Mouse (Mus musculus): ENCODE data around the gene Nrl. TPM values are rescaled to one million over a fixed set of nuclear protein-coding genes. Genes with fewer than 3 reads are reported as not detected.
A peak's percentile ranks its signal among the peaks of the same experiment; 100 is the strongest.

The Nrl gene
- polyA plus RNA-seq, 1 experiment from 2014 or later: not detected

DNA sequence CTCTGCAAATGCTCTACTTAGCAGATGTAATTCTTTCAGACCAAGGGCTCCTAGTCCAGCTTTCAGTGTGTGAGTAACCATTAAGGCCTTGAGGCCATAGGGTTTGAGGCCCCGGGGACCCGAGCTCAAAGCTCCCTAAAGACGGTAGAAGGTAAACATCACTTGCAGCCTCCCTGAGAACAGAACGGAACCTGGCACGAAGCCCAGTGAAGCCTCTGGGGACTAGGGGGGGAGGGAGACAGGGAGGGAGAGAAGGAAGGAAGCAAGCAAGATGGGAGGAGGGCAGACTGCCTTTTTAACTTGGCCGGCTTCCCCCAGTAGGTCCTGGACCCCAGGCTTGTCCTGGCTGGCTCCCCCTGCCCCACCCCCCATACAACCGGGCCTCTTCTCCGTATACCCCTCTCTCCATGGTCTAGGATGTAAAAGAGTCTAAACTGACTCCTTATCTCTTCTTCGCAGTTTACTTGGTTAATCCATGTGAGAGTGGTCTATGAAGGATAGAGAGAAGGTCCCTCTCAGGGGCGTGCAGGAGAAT is 16.1 kb upstream of the Nrl start:
- H3K27me3 ChIP-seq (ENCODE audit: control insufficient read depth, insufficient read depth, low read depth, low read length): no peaks in the 10 kb centered on the region
- peaks cover 12% of the 10 kb centered on the region for H3K4me1 ChIP-seq (replicated peaks; ENCODE audit: control insufficient read depth, insufficient read depth, low read length)
- ATAC-seq (ENCODE audit: low read depth): peak; percentile 80
- H3K4me2 ChIP-seq (ENCODE audit: low read depth, low read length): peak overlapping the region; percentile 66
- no peaks in the 10 kb centered on the region for H3K9me3 ChIP-seq (ENCODE audit: control insufficient read depth, low read length)
- peak overlapping the region; percentile 83 for H3K9ac ChIP-seq (ENCODE audit: low read length)
- WGBS: under 1% methylated on average over 10 of the region's 10 CpGs
- H3K4me3 ChIP-seq (ENCODE audit: low read length): peak overlapping the region; percentile 80
- peak overlapping the region; percentile 97 for H3K27ac ChIP-seq (ENCODE audit: low read length)
- peaks cover 23% of the 10 kb centered on the region for H3K36me3 ChIP-seq (ENCODE audit: control insufficient read depth, insufficient read depth, low read length)

DNA sequence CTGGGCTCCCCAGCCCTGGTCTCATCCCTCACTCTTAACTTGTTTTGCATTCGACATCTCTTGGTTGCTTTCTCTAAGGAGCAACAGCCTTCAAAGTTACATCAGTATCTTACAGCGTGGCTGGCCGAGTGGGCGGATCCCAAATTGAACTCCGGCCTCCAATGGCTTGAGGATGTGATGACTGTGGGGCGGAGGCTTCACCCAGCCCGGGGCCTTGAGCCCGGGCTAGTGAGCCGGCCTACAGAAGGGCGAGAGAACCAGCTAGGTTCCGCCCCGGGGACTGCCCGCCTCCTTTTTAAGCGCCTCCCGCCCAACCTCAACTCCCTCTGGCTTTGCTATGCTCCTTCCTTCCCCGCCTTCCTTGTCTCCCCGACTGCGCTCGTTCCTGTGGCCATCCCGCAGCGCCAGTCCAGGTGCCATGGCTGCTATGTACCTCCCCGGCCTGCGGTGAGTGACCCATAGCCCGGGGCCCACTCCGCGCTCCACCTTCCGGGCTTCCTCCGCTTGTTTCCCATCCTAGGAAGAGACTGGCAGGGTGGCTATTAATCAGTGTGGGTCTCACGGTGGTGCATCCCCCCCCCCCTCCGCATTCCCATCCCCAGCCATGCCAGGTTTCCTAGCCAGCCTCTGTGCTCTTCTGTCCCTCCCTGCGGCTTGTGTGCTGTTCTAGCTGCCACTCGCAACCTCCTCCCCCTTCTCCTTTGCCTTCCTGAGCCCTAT is 15.4 kb upstream of the Nrl start, which contains the start of gene Pck2:
TSS of gene Pck2 (plus strand) at position 200 of the 720 bp plus-strand sequence.
- Histone ChIP-seq H3K4me3 (ENCODE audit: low read length) (peak within 1 kb of the TSS; percentile 80), H3K27ac (ENCODE audit: low read length) (peak within 1 kb of the TSS; percentile 97), H3K36me3 (ENCODE audit: control insufficient read depth, insufficient read depth, low read length) (peaks cover 18% of the 10 kb centered on the region), H3K27me3 (ENCODE audit: control insufficient read depth, insufficient read depth, low read depth, low read length) (no peaks in the 10 kb centered on the region), H3K9me3 (ENCODE audit: control insufficient read depth, low read length) (no peaks in the 10 kb centered on the region), H3K9ac (ENCODE audit: low read length) (peak within 1 kb of the TSS; percentile 83), H3K4me1 (replicated peaks; ENCODE audit: control insufficient read depth, insufficient read depth, low read length) (peaks cover 12% of the 10 kb centered on the region), H3K4me2 (ENCODE audit: low read depth, low read length) (peak within 1 kb of the TSS; percentile 66)
- WGBS: under 1% methylated on average over 32 of the region's 32 CpGs
- ATAC-seq (ENCODE audit: low read depth): peak; percentile 97

DNA sequence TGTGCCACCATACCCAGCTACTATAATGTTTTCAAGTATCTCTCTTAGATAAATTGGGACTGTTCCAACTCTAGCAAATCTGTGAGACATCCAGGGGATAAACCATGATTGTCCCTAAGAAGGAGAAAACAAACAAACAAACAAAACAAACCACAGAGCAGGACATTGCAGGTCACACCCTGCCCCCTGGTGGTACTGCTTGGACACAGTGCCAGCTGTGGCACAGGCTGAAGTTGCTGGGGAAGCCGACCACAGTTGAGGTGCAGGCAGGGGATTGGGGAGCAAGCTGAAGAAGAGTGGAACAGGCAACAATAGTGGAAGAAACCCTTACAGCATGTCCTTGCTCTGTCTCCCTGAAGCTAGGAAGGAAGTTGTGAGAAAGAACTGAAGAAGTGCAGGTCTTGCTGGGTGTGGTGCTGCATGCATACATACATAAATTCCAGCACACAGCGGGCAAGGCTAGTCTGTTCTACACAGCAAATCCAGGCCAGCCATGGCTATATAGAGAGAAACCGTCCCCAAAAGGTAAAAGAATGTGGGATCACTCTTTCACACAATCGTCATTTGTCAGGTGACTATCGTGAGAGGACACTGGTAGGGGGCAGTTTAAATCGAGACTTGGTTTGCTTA is 11.4 kb upstream of the Nrl start:
- 37% methylated on average over 6 of the region's 6 CpGs for WGBS
- H3K9me3 ChIP-seq (ENCODE audit: control insufficient read depth, low read length): no peaks in the 10 kb centered on the region
- no peak for ATAC-seq (ENCODE audit: low read depth)

DNA sequence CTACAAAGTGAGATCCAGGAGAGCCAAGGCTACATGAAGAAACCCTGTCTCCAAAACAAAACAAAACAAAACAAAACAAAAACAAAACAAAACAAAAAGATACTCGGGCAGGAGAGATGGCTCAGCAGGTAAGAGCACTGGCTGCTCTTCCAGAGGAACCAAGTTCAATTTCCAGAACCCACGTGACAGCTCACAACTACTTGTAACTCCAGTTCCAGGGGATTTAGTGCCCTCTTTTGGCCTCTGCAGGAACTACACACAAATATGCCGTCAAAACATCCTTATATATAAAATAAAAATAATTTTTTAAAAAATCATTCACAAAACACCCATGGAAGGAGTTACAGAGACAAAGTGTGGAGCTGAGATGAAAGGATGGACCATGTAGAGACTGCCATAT is 3.2 kb upstream of the Nrl start:
- H3K9ac ChIP-seq (ENCODE audit: low read length): no peak overlapping the region
- H3K4me1 ChIP-seq (replicated peaks; ENCODE audit: control insufficient read depth, insufficient read depth, low read length): no peaks in the 10 kb centered on the region
- H3K4me3 ChIP-seq (ENCODE audit: low read length): no peak overlapping the region
- no peaks in the 10 kb centered on the region for H3K36me3 ChIP-seq (ENCODE audit: control insufficient read depth, insufficient read depth, low read length)
- 22% methylated on average over 3 of the region's 3 CpGs for WGBS
- H3K27me3 ChIP-seq (ENCODE audit: control insufficient read depth, insufficient read depth, low read depth, low read length): peaks cover 5% of the 10 kb centered on the region; the same call in 1 of the 2 replicates
- ATAC-seq (ENCODE audit: low read depth): no peak
- no peak overlapping the region for H3K27ac ChIP-seq (ENCODE audit: low read length)
- H3K4me2 ChIP-seq (ENCODE audit: low read depth, low read length): no peak overlapping the region
- H3K9me3 ChIP-seq (ENCODE audit: control insufficient read depth, low read length): no peaks in the 10 kb centered on the region

More for the DNA sequence above, 11.4 kb upstream of the Nrl start:
- no peaks in the 10 kb centered on the region for H3K36me3 ChIP-seq (ENCODE audit: control insufficient read depth, insufficient read depth, low read length)
- no peak overlapping the region for H3K27ac ChIP-seq (ENCODE audit: low read length)
- no peak overlapping the region for H3K9ac ChIP-seq (ENCODE audit: low read length)
- H3K27me3 ChIP-seq (ENCODE audit: control insufficient read depth, insufficient read depth, low read depth, low read length): no peaks in the 10 kb centered on the region
- no peak overlapping the region for H3K4me2 ChIP-seq (ENCODE audit: low read depth, low read length)
- no peak overlapping the region for H3K4me3 ChIP-seq (ENCODE audit: low read length)
- peaks cover 7% of the 10 kb centered on the region for H3K4me1 ChIP-seq (replicated peaks; ENCODE audit: control insufficient read depth, insufficient read depth, low read length)

DNA sequence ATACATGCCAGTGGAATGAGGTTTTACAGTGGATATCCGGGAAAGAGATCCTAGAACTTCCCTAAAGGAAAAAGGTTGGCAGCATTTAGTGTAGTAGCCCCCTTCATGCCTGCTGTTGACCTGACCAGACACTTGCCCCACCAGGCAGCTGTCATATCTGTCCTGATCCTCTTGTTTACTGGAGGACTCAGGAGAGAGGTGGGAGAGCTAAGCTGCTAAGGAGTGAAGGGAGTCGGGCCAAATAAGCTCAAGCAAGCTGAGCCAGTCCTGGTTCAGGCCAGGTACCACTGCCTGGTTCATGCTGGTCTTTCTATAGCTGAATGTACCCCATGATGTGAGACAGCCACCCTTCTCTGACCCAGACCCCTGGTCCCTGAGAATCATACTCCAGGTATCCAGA is 1.9 kb upstream of the Nrl start:
- no peaks in the 10 kb centered on the region for H3K36me3 ChIP-seq (ENCODE audit: control insufficient read depth, insufficient read depth, low read length)
- H3K4me3 ChIP-seq (ENCODE audit: low read length): no peak overlapping the region
- H3K27me3 ChIP-seq (ENCODE audit: control insufficient read depth, insufficient read depth, low read depth, low read length): peaks cover 8% of the 10 kb centered on the region
- H3K9ac ChIP-seq (ENCODE audit: low read length): no peak overlapping the region
- no peak for ATAC-seq (ENCODE audit: low read depth)
- no peaks in the 10 kb centered on the region for H3K4me1 ChIP-seq (replicated peaks; ENCODE audit: control insufficient read depth, insufficient read depth, low read length)
- WGBS: 60% methylated on average over 2 of the region's 2 CpGs
- no peaks in the 10 kb centered on the region for H3K9me3 ChIP-seq (ENCODE audit: control insufficient read depth, low read length)
- H3K4me2 ChIP-seq (ENCODE audit: low read depth, low read length): no peak overlapping the region
- no peak overlapping the region for H3K27ac ChIP-seq (ENCODE audit: low read length)

DNA sequence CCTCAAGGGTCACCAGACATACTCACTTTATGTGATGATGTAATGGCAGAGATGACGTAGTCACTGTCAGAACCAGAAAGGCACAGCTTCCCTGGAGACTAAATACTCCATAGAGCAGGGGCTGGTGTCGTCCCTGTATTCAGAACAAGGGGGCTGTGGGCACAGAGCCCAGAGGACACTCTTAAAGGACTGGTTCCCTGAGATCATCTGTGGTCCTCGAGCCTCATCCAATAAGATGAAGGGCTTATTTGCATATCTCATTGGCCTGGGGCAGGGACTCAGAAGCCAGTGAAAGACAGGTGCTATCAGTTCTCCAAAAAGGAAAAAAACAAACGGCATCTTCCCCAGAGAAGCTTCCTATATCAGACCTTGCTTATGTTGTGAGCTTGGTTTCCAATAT is 719 bp downstream of the Nrl start:
- Histone ChIP-seq H3K4me3 (ENCODE audit: low read length) (no peak overlapping the region), H3K9me3 (ENCODE audit: control insufficient read depth, low read length) (no peaks in the 10 kb centered on the region), H3K9ac (ENCODE audit: low read length) (no peak overlapping the region), H3K4me2 (ENCODE audit: low read depth, low read length) (no peak overlapping the region), H3K36me3 (ENCODE audit: control insufficient read depth, insufficient read depth, low read length) (no peaks in the 10 kb centered on the region), H3K27me3 (ENCODE audit: control insufficient read depth, insufficient read depth, low read depth, low read length) (peaks cover 27% of the 10 kb centered on the region), H3K4me1 (replicated peaks; ENCODE audit: control insufficient read depth, insufficient read depth, low read length) (peaks cover 3% of the 10 kb centered on the region; the same call in 1 of the 2 replicates), H3K27ac (ENCODE audit: low read length) (no peak overlapping the region)
- no peak for ATAC-seq (ENCODE audit: low read depth)
- 34% methylated on average over 4 of the region's 4 CpGs for WGBS

DNA sequence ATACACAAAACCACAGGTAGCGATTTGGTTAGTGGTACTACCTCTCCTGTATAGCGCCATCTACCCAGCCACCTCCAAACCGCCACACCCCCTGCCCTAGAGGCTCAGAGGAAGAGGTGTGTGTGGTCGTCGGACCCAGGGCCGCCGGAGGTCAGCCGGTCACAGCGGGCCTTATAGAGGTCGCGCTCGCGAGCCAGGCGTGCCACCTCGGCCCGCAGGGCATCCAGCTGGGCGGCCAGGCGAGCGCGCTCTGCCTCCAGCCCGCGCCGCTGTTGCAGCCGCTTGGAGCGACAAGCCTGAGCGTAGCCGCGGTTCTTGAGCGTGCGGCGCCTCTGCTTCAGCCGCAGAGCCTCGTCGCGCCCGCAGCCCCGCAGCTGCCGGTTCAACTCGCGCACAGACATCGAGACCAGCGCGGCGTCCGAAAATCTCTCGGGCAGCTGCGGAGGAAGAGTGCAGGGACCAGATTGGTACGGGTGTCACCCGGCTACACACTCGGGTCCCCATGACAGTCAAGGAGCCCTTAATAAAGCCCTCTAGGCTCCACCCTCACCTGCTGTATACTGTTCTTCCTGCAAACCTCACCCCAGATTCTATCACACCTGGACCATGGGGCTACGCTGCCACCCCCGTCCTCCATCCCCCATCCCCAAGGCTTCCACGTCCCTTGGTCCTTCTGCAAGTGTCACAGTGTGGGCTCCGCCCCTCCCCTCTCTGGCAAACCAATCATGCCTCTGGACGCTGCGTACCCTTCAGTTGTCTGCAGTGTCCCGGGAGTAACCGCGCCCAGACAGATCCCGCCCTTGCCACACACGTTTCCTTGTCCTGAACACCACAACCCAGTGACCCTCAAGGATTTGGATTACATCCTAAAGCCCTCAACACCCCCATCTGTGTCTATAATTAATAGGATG is 4.1 kb downstream of the Nrl start:
- peak overlapping the region; percentile 45 for H3K9ac ChIP-seq (ENCODE audit: low read length)
- ATAC-seq (ENCODE audit: low read depth): peak; percentile 72
- WGBS: under 1% methylated on average over 61 of the region's 61 CpGs

DNA sequence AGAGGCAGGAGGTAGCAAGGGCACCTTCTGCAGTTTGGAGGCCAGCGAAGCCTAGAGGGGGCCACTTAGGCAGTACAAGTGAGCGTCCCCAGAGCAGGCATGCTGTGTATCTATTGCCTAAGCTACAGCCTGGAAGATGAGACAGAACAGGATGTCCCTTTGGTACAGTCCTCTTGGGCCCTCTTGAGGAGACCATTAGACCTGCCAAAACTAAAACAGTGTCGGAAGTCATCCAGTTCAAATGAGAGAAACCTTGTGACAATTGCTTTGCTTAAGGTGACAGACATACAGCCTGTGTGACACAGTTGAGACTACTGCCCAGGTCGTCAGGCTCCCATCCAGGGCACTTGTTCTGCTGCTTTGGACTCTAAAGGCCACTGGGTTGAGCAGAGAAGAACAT is 5.2 kb downstream of the Nrl start:
- Histone ChIP-seq H3K27me3 (ENCODE audit: control insufficient read depth, insufficient read depth, low read depth, low read length) (peaks cover 30% of the 10 kb centered on the region), H3K4me1 (replicated peaks; ENCODE audit: control insufficient read depth, insufficient read depth, low read length) (peaks cover 3% of the 10 kb centered on the region; the same call in 1 of the 2 replicates), H3K36me3 (ENCODE audit: control insufficient read depth, insufficient read depth, low read length) (no peaks in the 10 kb centered on the region), H3K27ac (ENCODE audit: low read length) (no peak overlapping the region), H3K9ac (ENCODE audit: low read length) (no peak overlapping the region), H3K4me2 (ENCODE audit: low read depth, low read length) (no peak overlapping the region), H3K4me3 (ENCODE audit: low read length) (no peak overlapping the region), H3K9me3 (ENCODE audit: control insufficient read depth, low read length) (no peaks in the 10 kb centered on the region)
- WGBS: 61% methylated on average over 4 of the region's 4 CpGs
- ATAC-seq (ENCODE audit: low read depth): no peak

More for the DNA sequence above, 4.1 kb downstream of the Nrl start:
- H3K27me3 ChIP-seq (ENCODE audit: control insufficient read depth, insufficient read depth, low read depth, low read length): peaks cover 30% of the 10 kb centered on the region
- H3K4me3 ChIP-seq (ENCODE audit: low read length): peak overlapping the region; percentile 45
- peaks cover 3% of the 10 kb centered on the region; the same call in 1 of the 2 replicates for H3K4me1 ChIP-seq (replicated peaks; ENCODE audit: control insufficient read depth, insufficient read depth, low read length)
- peak overlapping the region; percentile 90 for H3K4me2 ChIP-seq (ENCODE audit: low read depth, low read length)
- H3K9me3 ChIP-seq (ENCODE audit: control insufficient read depth, low read length): no peaks in the 10 kb centered on the region
- no peak overlapping the region for H3K27ac ChIP-seq (ENCODE audit: low read length)
- H3K36me3 ChIP-seq (ENCODE audit: control insufficient read depth, insufficient read depth, low read length): no peaks in the 10 kb centered on the region
